Mouse (Mus musculus) olfactory bulb, adult 2 months (tissue): ENCODE measurements around the gene Efna4. TPM values are rescaled to one million over a fixed set of nuclear protein-coding genes. Genes with fewer than 3 reads are reported as not detected.

Source experiments
- H3K27ac ChIP-seq: fragments of 200-500 bp; 2 replicates; pipeline ENCODE4 v1.5.1; 2012; ENCODE audit warnings: low read depth, low read length; ENCODE audit not compliant: insufficient read depth
- H3K4me1 ChIP-seq: fragments of 200-500 bp; 2 replicates; pipeline ENCODE4 v1.6.1; 2012; ENCODE audit warnings: low read length; ENCODE audit not compliant: control insufficient read depth, insufficient read depth
- H3K4me3 ChIP-seq: fragments of 200-500 bp; 2 replicates; pipeline ENCODE4 v1.5.1; 2012; ENCODE audit warnings: mild to moderate bottlenecking, low read depth, low read length, moderate library complexity; ENCODE audit not compliant: insufficient read depth
- CTCF ChIP-seq: fragments of 200-500 bp; IDR thresholded peaks from 2 replicates; pipeline ENCODE4 v1.5.1; 2012; ENCODE audit warnings: low read depth, mild to moderate bottlenecking, low read length, moderate library complexity; ENCODE audit not compliant: insufficient read depth
- POLR2A ChIP-seq: fragments of 200-500 bp; IDR thresholded peaks from 2 replicates; pipeline ENCODE4 v1.6.1; 2012; ENCODE audit warnings: mild to moderate bottlenecking, low read depth, low read length, moderate library complexity; ENCODE audit not compliant: insufficient read depth
- WGBS: fragments of 180-500 bp; shearing (Covaris S2); methylation state at CpG from one replicate; pipeline ENCODE4 v1.1.7; 2018; 5-methylcytosine and 5-hydroxymethylcytosine counted together
- polyA plus RNA-seq: library from polyadenylated mRNA; stranded (reverse); fragments of >200 nt; gene quantifications from 2 replicates; pipeline ENCODE4 v1.2.4, GENCODE M21; 2012; ENCODE audit warnings: low replicate concordance; ENCODE audit not compliant: missing spikeins, insufficient read depth, insufficient read length

Efna4 gene
- polyA plus RNA-seq, 1 experiment: not detected

GRCm38 (mm10) chr3:89322514-89323165 lies 15.2 kb downstream of the Efna4 start, which contains the start of gene Efna3:
Gene Efna3, minus strand, starts transcription at chr3:89322965.
- H3K4me3 ChIP-seq: peak within 1 kb of the TSS; percentile 58
- H3K4me1 ChIP-seq: peaks cover 43% of the 10 kb centered on the region
- TF ChIP-seq CTCF (no peak), POLR2A (peak; percentile 84)
- under 1% methylated on average over 53 of the region's 53 CpGs for WGBS
- H3K27ac ChIP-seq: peak within 1 kb of the TSS; percentile 71

- 2% methylated on average over 14 of the region's 14 CpGs for WGBS
- peak overlapping the region; percentile 71 for H3K27ac ChIP-seq
- TF ChIP-seq POLR2A: no peak
- TF ChIP-seq CTCF: no peak
- peak overlapping the region; percentile 58 for H3K4me3 ChIP-seq
- H3K4me1 ChIP-seq: peaks cover 49% of the 10 kb centered on the region
These were observed 15.7 kb downstream of the Efna4 start for GRCm38 (mm10) chr3:89322131-89322500.

GRCm38 (mm10) chr3:89321183-89322130 lies 16.4 kb downstream of the Efna4 start:
- peak overlapping the region; percentile 71 for H3K27ac ChIP-seq
- under 1% methylated on average over 66 of the region's 66 CpGs for WGBS
- TF ChIP-seq CTCF (no peak), POLR2A (0 out of 2 replicates have a peak, but pooled peaks have one; percentile 14)
- H3K4me3 ChIP-seq: peak overlapping the region; percentile 58
- H3K4me1 ChIP-seq: peaks cover 53% of the 10 kb centered on the region

GRCm38 (mm10) chr3:89320581-89321182 lies 17.1 kb downstream of the Efna4 start:
- TF ChIP-seq CTCF (no peak), POLR2A (no peak; the same call in 1 of the 2 replicates)
- H3K4me3 ChIP-seq: peak overlapping the region; percentile 58
- H3K4me1 ChIP-seq: peaks cover 61% of the 10 kb centered on the region
- peak overlapping the region; percentile 43 for H3K27ac ChIP-seq
- 1% methylated on average over 40 of the region's 41 CpGs for WGBS

GRCm38 (mm10) chr3:89319591-89320350 lies 18.1 kb downstream of the Efna4 start:
- no peak for TF ChIP-seq CTCF
- no peak for TF ChIP-seq POLR2A
- peak overlapping the region; percentile 58 for H3K4me3 ChIP-seq
- 0 out of 2 replicates have a peak overlapping the region, but pooled peaks have one; percentile 36 for H3K27ac ChIP-seq
- 2% methylated on average over 58 of the region's 58 CpGs for WGBS
- H3K4me1 ChIP-seq: peaks cover 69% of the 10 kb centered on the region

GRCm38 (mm10) chr3:89318971-89319590 lies 18.7 kb downstream of the Efna4 start:
- H3K27ac ChIP-seq: no peak overlapping the region
- H3K4me3 ChIP-seq: peak overlapping the region; percentile 58
- 18% methylated on average over 21 of the region's 21 CpGs for WGBS
- H3K4me1 ChIP-seq: peaks cover 70% of the 10 kb centered on the region
- no peak for TF ChIP-seq POLR2A
- TF ChIP-seq CTCF: no peak

GRCm38 (mm10) chr3:89318316-89318715 lies 19.5 kb downstream of the Efna4 start:
- 76% methylated on average over 8 of the region's 8 CpGs for WGBS
- H3K4me1 ChIP-seq: peaks cover 70% of the 10 kb centered on the region
- H3K27ac ChIP-seq: no peak overlapping the region; the same call in 1 of the 2 replicates
- H3K4me3 ChIP-seq: no peak overlapping the region
- no peak for TF ChIP-seq CTCF
- TF ChIP-seq POLR2A: no peak

GRCm38 (mm10) chr3:89317246-89317645 lies 20.6 kb downstream of the Efna4 start:
- Histone ChIP-seq H3K4me3 (0 out of 2 replicates have a peak overlapping the region, but pooled peaks have one; percentile 12), H3K27ac (peak overlapping the region; percentile 63), H3K4me1 (peaks cover 68% of the 10 kb centered on the region)
- 23% methylated on average over 6 of the region's 6 CpGs for WGBS
- no peak for TF ChIP-seq CTCF
- no peak for TF ChIP-seq POLR2A
